In the genomic region with DNA sequence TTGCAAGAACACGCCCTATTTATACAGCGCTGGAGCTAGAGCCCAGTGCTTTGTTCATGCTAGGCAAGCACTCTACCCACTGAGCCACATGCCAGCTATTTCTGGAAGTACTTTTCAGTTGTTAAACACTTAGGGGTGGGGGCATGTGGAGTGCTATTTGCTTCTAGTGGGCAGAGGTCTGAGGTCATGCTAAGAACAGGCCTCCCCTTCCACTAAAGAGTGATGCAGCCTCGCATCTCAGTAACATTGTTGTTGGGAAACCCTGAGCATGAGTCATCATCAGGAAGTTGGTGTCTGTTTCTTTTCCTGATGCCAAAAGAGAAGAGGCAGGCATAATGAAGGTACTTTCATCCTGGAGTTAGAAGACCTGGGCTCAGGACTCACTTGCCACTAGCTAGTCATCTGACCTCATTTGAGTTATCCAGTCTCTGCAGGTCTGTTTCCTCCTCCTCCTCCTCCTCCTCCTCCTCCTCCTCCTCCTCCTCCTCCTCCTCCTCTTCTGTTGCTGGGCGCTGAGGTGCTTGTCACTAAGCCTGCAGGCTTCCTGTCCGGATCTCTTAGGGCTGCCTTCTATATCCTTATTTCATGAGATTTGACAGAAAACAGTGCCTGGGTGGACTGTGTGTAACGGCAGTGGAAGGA, we compare ENCODE assay signal across 11 mouse cellular contexts.
DNase-seq lines count a peak whose midpoint lies in the region; ATAC-seq and TF ChIP-seq lines count a peak whose summit lies in the region.
"Had no signal": no experiment of that assay in that cellular context is flagged by ENCODE, and none has a peak within 500 bp of the region (broad histone marks: within the 10 kb centered on the region; RNA-seq: fewer than 3 reads in every experiment).

No protein-coding gene starts in this region.

- WGBS in kidney, embryonic 16.5 days, result 51% methylated on average over 5 of the region's 6 CpGs
- 42% methylated on average over 4 of the region's 6 CpGs for WGBS in macrophage (ENCODE audit: missing documents)

- peaks cover 21% of the 10 kb centered on the region for H3K4me1 ChIP-seq in kidney, embryonic 16.5 days (ENCODE audit: insufficient read depth, low read length)

- no peak overlapping the region for H3K9ac ChIP-seq in kidney, embryonic 16.5 days (replicated peaks; ENCODE audit: low read length)

- no peaks in the 10 kb centered on the region for H3K36me3 ChIP-seq in kidney, embryonic 16.5 days (ENCODE audit: insufficient read depth, low read length)
- H3K36me3 ChIP-seq in macrophage (ENCODE audit: inconsistent target), result no peaks in the 10 kb centered on the region

- no peak for TF ChIP-seq CTCF in gastrocnemius, adult 2 months (IDR thresholded peaks at IDR 0.05)

- peak overlapping the region; percentile 40 for H3K27ac ChIP-seq in gastrocnemius, adult 2 months
- peak overlapping the region; percentile 71; the same call in 1 of the 2 replicates for H3K27ac ChIP-seq in kidney, embryonic 16.5 days (ENCODE audit: low read length)
- H3K27ac ChIP-seq in macrophage, result peak overlapping the region; percentile 59

- H3K9me3 ChIP-seq in kidney, embryonic 16.5 days (ENCODE audit: low read length), result no peaks in the 10 kb centered on the region

- intact Hi-C loops in gastrocnemius, adult 2 months (cut with DNase I), result no loop called here

- DNase-seq in gastrocnemius, adult 2 months, result no peak
- DNase-seq in gastrocnemius, adult 18-20 months (ENCODE audit: low spot score), result no peak
- DNase-seq in brain, adult 2 months (ENCODE audit: low read depth, low spot score), result peak; percentile 66
- no peak for DNase-seq in right cerebral cortex, postnatal 36 days (ENCODE audit: low spot score in 2 of 2)
- no peak for DNase-seq in thymus, postnatal 0 days (ENCODE audit: low spot score)
- no peak for DNase-seq in testis, postnatal 10 days (ENCODE audit: low spot score)
- DNase-seq: layer of hippocampus, postnatal 36 days had no signal

- ATAC-seq in kidney, embryonic 16.5 days (ENCODE audit: low FRiP score, low TSS enrichment), result peak; percentile 46; the same call in 1 of the 2 replicates
- ATAC-seq: forebrain, embryonic 16.5 days had no signal

- no peaks in the 10 kb centered on the region for H3K27me3 ChIP-seq in kidney, embryonic 16.5 days (ENCODE audit: insufficient read depth, low read length)
- H3K27me3 ChIP-seq: CH12.LX had no signal

- no peak overlapping the region for H3K4me2 ChIP-seq in kidney, embryonic 16.5 days (replicated peaks; ENCODE audit: low read depth, low read length)

- H3K79me2 ChIP-seq in macrophage (ENCODE audit: inconsistent target), result no peaks in the 10 kb centered on the region

- no peak overlapping the region for H3K4me3 ChIP-seq in gastrocnemius, adult 2 months
- H3K4me3 ChIP-seq in kidney, embryonic 16.5 days (ENCODE audit: low read length), result no peak overlapping the region
- H3K4me3 ChIP-seq in macrophage (ENCODE audit: inconsistent target), result no peak overlapping the region
